Mouse (Mus musculus): ENCODE results near the gene Gm10134. TPM values are rescaled to one million over a fixed set of nuclear protein-coding genes. Genes with fewer than 3 reads are reported as not detected.
"Not testable (repeated sequence)": the region's sequence is repeated elsewhere in the genome, so short reads cannot be mapped to it uniquely, and the experiment has no call there.

The Gm10134 gene
- total RNA-seq (2021), result 1 to 10 TPM in 1 of 2 experiments, not detected in 1; 1.2 TPM

DNA sequence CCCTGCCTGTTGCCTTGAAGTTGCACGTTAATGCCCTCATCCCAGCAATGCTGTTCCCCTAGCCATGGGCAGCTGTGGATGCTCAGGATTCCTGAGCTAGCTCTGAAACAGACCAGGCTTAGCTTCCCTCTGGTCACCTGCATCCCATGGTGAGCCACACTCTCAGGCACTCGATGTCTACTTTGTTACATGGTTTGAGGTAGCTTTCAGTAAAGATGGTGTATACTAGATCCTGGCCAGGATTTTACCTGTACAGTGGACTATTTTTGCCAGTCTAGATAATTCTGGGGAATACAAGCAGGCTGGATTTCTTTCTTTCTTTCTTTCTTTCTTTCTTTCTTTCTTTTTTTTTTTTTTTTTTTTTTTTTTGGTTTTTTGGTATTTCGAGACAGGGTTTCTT lies at the start of gene Gm10134:
Gm10134 (plus strand) TSS at position 301 of the 400 bp plus-strand sequence.
- no peak for DNase-seq

DNA sequence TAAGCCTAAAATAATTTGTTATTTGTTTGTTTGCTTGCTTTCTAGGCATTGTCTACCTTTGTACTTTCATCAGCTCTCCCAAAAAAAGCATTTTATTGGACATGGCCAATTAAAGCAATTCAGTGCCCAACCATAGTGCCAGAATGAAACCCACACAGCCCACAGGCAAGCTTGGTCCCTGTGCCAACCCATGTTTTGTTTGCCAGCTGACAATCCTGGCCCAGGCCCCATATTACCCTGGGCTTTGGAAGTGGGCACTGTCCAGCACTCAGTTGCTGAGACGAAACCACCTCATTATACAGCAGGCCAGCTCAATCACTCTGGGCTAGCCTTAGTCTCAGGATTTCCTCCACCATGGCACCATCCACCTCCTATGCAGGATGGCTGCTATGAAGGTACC lies 49.3 kb upstream of the Gm10134 start:
- no peak for DNase-seq

DNA sequence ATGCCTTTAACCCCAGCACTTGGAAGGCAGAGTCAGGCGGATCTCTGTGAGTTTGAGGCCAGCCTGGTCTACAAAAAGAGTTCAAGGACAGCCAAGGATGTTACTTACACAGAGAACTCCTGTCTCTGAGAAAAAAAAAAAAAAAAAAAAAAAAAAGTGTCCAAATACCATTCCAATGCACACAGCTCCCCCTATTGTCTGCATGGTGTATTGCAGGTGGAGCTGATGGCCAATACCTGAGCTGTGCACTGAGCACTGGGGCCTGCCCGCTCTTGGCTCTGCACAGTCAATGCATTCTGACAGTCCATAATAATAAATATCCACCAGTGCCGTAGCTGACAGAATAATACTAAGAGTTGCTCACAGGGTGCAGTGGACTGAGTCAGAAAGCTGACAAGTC lies 42.0 kb upstream of the Gm10134 start:
- DNase-seq, result peak; percentile 67

DNA sequence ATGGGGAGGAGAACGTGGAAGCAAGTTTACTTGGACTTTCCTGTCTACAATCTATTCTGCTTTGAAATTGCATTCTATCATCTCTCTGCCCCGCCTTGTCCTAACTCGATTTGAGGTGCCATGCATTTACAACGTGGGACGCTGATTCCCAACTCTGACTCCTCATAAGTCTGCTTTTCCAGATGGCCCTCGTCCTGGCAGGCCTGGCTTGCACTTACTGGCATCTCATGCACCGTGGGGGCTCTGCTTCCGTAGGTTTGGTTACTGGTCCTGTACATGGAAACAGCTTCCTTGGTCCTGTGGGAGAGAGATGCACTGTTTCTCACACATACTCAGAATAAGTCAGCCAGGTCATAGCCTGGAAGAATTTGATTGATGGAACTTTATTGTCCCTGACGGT lies 41.0 kb upstream of the Gm10134 start:
- DNase-seq, result no peak

DNA sequence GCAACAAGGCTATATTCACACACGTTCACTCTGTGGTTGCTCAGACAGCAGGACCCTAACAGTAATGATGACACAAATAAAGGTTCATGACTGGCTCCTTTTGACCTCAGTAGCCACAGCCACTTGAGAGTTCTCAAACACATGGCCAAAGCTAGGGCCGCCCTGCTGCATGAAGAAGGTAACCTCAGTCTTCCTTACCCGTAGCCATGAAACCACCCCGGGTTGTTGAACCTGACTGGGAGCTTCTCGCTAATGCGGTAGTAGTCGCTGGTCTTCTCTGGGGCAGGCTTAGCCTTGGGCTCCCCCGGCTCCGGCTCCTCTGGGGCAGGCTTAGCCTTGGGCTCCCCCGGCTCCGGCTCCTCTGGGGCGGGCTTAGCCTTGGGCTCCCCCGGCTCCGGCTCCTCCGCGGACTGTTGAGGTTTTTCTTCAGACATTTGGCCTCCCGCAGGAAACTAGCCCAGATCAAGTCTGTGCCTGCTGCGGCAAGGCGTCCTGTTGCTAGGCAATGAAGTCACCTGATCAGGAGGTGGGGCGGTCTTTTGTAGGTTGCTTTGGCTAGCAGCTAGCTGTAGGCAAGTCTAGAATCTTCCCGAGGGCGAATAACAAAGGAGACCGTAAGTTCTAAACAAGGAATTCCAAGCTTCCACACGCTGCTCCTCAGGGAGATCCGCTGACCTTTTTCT lies 39.9 kb upstream of the Gm10134 start, which contains the start of gene 1700007K13Rik:
1700007K13Rik (minus strand) TSS at position 497 of the 683 bp plus-strand sequence.
- DNase-seq, result peak; percentile 62

DNA sequence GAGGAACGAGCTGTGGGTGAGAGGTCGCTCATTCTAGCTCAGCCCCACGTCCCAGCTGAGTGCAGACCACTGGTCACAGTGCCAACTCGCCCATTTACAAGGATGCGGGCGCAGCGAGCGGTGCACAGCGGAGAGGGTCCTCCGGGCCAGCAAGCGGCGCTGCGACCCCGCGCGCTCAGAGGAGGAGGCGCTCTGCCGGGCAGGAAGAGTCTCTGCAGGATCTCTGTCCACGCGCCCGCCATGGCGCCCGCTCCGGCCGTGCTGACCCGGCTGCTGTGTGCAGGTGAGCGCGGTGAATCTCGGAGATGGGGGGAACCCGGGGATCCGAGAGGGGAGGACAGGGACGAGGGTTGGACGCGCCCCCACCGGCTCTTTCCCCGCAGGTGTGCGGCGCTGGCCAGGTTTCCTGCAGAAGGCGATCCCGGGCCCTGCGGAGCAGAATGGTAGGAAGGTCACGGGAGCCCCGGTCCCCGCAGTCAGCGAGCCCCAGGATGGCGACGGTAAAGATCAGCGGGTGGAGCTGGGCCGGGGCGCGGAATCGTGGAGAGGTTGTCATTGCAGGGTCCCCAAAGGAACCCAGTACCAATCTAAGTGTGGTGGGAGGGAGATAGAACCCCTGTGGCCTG lies 37.9 kb upstream of the Gm10134 start, which contains the start of gene Mrps2:
Mrps2 (plus strand) TSS at position 207 of the 626 bp plus-strand sequence.
- DNase-seq, result peak; percentile 88

DNA sequence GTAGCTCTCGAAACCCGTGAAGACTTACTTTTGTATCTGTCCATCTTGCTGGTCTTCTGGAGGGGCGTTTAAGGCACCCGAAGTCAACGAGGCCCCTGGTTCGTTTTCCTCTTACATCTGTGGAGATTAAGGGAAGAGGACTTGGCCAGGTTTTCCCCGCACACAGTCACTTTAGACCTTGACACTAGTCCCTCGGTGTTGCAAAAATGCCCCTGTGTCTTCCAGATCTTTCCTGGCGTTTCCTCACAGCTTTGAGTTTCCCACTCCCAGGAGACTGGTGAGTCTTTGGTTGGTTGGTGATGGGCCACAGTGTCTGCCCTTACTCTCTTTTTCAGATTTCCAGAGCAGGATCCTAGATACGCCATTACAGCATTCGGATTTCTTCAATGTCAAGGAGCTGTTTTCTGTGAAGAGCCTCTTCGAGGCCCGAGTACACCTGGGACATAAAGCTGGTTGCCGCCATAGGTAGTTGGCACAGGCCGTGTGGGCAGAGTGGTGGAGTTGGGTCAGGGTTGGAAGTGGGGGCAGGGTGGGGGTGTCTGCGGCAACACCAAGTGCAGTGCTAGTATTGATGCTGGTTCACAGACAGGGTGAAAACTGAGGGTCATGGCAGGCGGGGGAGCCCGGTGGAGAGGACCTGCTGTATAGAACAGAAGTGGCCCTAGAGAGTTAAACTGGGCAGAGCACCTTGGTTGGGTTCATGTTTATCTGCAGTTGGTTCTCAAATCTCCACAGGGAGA lies 37.2 kb upstream of the Gm10134 start:
- DNase-seq, result no peak

DNA sequence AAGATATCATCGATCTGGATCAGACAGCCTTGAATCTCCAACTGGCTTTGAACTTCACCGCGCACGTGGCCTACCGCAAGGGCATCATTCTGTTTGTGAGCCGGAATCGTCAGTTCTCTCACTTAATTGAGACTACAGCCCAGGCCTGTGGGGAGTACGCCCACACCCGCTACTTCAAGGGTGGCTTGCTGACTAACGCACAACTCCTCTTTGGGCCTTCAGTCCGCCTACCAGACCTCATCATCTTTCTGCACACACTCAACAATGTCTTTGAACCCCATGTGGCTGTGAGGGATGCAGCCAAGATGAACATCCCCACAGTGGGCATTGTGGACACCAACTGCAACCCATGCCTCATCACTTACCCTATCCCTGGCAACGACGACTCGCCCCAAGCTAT lies 36.4 kb upstream of the Gm10134 start:
- DNase-seq, result no peak

DNA sequence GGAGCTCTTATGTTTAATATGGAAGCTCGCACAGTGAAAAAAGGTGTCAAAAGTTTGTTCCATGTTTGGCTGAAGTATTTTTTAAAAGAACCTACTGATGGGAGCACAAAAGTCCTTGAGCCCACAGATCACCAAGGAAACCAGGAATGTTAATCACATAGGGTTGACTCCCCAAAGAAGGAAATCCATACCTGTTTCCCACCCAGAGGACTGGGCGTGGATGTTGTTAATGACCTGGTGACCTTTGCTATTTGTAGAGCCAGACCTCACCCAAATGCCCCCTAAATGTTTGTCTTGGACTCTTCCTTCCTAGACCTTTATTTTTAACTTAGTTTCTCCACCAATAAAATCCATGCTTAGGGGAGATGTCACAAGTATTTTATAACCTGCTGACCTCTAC lies 35.3 kb upstream of the Gm10134 start:
- no peak for DNase-seq

DNA sequence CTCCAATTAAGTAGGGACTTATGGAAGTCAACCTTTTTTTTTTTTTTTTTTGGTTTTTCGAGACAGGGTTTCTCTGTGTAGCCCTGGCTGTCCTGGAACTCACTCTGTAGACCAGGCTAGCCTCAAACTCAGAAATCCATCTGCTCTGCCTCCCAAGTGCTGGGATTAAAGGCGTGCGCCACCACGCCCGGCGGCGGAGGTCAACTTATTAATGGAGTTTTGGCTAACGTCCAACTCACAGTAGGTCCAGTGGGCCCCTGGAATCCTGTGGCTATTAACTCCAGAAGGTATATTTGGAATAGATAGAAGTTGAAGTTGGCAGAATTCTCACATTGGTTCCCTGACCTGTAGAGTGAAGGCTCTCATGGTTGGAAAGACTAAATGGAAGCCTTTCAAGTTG lies 33.9 kb upstream of the Gm10134 start:
- DNase-seq, result not testable (repeated sequence)

DNA sequence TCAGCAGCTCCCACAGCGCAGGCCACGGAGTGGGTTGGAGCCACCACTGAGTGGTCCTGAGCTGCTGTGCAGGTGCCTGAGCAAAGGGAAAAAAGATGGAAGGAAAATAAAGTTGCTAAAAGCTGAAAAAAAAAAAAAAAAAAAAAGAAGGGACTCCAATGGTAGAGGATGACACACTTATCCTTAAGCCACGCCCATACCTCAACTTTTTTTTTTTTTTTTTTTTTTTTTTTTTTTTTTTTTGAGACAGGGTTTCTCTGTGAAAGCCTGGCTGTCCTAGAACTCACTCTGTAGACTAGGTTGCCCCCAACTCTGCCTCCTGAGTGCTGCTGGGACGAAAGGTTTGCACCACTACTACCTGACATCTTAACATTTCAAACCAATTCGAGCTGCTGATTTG lies 27.9 kb upstream of the Gm10134 start:
- not testable (repeated sequence) for DNase-seq

DNA sequence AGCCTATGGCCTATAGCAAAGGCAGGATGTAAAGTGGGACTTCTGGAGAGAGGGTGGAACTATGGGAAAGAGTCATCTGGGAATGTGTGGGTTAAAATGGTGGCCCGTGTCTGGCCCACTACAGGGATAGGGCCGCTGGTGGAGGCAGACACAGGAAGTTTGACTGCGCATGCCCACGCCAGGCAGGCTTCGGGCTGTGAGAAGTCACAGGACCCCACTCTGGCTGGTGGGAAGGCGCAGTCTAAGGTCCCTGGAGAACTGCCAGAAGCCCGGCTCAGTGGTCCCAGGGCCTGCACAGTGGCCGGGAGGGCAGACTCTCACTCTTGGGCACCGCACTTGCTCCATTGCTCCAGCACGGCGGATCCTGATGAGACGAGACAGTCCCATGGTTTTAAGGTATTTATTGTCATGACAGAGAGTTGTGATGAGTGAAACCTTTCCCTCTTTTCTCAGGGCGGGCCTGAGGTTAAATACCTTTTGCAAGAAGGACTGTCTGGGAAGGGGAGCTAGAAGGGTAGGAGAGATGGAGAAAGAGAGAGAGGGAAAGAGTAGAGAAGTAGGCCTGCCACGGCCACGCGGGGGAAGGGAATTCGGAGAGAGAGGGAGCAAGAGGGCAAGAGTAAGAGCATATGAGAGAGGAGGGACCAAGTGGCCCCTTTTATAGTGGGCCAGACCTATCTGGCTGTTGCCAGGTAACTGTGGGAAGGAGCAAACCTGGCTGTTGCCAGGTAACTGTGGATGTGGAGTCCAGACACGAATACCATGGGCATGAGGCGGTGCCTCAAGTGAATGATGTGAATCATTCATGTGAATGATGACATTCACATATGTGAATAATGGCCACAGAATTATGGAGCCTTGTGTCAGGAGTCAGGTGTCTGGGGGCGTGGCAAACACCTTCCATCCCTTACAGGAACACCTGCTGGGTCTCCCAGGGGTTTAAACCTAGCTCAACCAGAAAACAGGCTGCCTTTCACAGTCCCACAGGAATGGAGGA lies 26.4 kb upstream of the Gm10134 start:
- DNase-seq, result no peak

DNA sequence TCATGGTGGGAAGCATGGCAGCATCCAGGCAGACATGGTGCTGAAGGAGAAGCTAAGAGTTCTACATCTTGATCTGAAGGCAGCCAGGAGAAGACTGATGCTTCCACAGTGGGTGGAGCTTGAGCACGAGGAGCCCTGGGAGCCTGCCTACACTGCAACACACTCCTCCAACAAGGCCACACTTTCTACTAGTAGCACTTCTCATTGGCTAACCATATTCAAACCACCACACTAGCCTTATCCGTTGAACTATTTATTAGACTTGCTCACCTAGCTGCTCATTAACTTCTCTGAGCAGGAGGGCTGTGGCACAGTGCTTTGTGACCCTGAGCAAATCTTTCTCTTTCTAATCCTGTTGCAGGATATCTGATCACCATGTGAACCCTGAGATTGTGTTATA lies 22.0 kb upstream of the Gm10134 start:
- no peak for DNase-seq

DNA sequence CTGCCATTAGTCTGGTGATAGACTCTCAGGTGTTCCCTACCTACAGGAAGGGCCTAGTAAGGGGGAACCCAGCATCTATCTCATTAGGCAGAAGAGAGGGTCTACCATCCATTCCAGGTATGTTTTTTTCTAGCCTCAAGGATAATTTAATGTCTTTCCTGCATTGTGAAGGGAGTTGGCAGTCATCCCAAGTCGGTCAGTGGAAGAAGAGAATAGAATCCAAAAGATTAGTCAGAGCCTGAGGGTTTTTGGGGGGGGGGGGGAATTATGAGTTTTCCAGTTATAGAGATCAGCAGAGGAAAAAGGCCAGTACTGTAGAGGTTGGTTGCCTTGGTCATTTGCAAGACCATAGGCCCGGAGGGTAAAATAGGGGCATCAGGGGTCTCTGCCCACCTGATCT lies 11.4 kb upstream of the Gm10134 start:
- no peak for DNase-seq

DNA sequence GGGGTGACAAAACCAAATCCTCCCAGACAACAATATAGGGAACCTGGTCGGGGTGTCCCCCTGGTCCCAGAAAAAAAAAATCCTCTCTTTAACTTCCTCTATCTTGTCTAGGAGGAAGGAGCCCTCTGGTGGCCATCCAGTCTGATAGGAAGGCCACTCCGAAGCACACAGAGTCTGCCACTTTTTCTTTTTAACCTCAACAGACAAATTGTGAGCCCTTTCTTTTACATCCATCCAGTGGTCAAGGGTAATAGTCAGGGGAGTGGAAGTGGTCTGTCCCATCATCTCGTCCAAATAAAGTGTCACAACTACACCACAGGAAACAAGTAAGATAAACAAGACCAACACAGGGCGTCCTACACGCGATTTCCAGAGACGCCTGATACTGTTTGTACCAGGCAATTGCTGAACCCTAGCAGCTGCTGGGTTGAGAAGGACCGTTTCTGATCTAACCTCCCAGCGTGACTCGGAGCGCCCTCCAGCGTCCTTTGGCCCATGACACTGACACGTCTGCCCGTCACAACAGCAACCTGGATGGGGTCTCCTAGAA lies 10.6 kb upstream of the Gm10134 start:
- peak; percentile 27 for DNase-seq

DNA sequence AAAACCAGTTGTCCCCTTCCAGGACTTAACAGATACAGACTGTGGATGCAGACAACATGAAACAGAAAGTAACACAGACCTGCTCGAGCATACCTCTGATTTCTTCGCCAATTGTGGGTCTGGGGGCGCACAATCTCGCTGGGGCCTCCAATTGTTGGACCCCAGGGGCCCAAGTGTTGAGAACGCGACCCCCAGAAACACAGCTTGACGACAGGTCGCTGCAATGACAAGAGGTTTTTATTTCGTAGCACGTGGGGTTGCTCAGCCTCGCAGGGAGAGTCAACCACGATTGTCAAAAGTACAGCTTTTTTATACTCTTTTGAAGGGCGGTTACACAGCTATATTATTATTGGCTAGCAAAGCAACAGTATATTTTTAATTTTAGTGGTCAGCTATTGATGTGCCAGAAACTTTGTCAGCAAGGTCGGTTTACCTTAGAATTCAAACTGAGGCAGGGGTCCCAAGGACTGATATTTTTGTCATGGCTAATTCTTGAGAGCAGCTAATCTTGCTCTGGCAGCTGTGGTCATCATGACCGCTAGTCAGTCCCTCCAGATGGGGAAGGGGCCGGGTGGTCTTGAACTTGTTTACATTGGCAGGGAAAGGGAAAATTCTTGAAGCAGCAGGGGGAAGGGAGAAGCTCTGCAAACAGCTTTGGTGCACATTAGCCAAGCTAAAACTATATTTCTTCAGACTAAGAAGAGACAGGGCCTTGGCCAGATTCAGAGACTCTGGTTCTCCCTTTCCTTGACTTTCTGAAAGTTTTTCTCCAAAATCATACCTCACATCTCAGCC lies 9.9 kb upstream of the Gm10134 start:
- no peak for DNase-seq

DNA sequence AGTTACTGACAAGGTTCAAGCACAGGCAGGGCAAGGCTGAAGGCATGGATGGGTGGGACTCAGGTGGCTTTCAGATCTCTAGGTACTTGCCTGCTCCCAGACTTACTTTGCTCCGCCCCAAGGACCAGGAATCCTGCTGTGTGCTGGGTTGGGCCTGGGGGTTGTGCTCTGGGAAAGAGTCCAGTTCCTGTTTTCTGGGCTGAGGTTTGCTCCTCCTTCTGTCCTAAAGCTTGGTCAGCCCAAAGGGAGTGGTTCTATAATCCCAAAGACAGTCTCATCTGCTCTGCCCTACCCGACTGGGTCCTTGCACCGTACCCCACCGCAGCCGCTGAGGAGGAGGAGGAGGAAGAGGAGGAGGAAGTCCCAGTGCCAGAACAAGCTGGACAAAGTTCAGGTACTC lies 9.2 kb upstream of the Gm10134 start, which contains the start of gene Gbgt1:
Gbgt1 (plus strand) TSS at position 221 of the 400 bp plus-strand sequence.
- no peak for DNase-seq

DNA sequence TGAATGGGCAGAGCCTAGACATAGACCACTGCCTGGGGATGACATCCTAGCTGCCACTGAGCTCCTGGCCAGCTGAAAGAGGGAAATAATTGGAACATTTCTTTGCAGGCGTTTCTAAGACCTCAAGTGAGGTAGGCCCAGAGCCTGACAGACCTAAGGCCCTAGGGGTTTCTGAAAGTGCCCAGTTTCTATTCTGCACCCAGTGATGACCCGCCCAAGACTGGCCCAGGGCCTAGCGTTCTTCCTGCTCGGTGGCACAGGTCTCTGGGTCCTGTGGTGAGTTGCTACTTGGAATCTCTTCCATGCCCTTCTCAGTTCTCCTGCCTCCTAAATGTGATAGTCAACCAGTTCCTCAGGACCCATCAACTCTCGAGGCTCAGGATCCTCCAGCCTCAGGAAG lies 8.3 kb upstream of the Gm10134 start:
- no peak for DNase-seq

DNA sequence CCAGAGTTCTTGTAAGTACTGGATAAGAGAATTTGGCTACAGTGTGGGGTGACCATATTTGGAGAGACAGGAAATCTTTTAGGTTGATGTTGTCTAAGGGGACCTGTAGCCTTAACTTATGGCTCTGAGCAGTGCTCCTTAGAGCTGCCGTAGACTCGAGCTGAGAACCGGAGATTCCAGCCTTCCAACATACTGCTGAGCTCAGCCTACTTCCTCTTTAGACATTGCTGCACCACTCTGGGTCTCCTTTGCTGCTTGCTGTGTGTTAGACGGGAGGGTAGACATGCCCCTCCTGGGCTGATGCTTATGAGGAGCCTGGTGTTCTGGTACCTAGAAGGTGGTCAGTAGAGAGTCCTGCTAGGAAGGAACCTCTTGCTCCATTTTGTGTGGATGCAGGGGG lies 7.5 kb upstream of the Gm10134 start:
- DNase-seq, result peak; percentile 2

DNA sequence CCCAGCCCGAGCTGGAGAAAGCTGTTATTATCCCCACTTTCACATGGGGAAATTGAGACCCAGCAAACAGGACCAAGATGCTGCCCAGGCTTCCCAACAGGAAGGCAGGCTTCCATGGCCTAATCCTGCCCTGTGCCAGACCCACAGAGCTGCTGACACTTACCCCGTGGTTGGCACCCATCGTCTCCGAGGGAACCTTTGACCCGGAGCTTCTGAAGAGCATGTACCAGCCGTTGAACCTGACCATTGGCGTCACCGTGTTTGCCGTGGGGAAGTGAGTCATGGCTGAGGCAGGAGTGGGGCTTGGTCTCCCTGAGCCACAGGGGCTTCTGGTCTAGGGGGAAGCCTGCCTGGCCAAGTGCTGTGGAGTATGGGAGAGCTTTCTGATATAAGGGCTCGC lies 2.9 kb upstream of the Gm10134 start:
- peak; percentile 3 for DNase-seq

DNA sequence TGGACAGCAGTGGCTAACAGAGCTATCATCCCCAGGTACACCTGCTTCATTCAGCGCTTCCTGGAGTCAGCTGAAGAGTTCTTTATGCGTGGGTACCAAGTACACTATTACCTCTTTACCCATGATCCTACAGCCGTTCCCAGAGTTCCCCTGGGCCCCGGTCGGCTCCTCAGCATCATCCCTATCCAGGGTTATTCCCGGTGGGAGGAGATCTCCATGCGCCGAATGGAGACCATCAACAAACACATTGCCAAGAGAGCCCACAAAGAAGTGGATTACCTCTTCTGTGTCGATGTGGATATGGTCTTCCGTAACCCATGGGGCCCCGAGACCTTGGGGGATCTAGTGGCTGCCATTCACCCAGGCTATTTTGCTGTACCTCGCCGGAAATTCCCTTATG lies 1.2 kb upstream of the Gm10134 start:
- peak; percentile 2 for DNase-seq
